Mouse (Mus musculus) heart, embryonic 12.5 days (tissue): Measurements from ENCODE around the gene Fndc3a. TPM values are rescaled to one million over a fixed set of nuclear protein-coding genes. Genes with fewer than 3 reads are reported as not detected.

ENCODE experiments used
- ATAC-seq: fragments of 200-750 bp; cut with Nextera tagmentation; 2 replicates; pipeline ENCODE4 v1.8.0; 2017; ENCODE audit warnings: moderate TSS enrichment, moderate library complexity; ENCODE audit not compliant: insufficient number of reproducible peaks, low FRiP score
- H3K27ac ChIP-seq: fragments of 300-500 bp; sonication (generic); 2 replicates; pipeline ENCODE4 v1.5.1; 2016; ENCODE audit warnings: mild to moderate bottlenecking, moderate library complexity; ENCODE audit not compliant: poor library complexity, severe bottlenecking
- H3K27me3 ChIP-seq: fragments of 300-500 bp; sonication (generic); replicated peaks from 2 replicates; pipeline ENCODE4 v1.6.1; 2016; ENCODE audit warnings: mild to moderate bottlenecking, moderate library complexity
- H3K36me3 ChIP-seq: fragments of 300-500 bp; sonication (generic); 2 replicates; pipeline ENCODE4 v1.6.1; 2016; ENCODE audit warnings: mild to moderate bottlenecking, moderate library complexity
- H3K4me1 ChIP-seq: fragments of 300-500 bp; sonication (generic); replicated peaks from 2 replicates; pipeline ENCODE4 v1.6.1; 2016; ENCODE audit warnings: mild to moderate bottlenecking
- H3K4me2 ChIP-seq: fragments of 300-500 bp; sonication (generic); 2 replicates; pipeline ENCODE4 v1.6.1; 2016; ENCODE audit warnings: mild to moderate bottlenecking, moderate library complexity
- H3K4me3 ChIP-seq: fragments of 300-500 bp; sonication (generic); 2 replicates; pipeline ENCODE4 v1.5.1; 2016; ENCODE audit warnings: mild to moderate bottlenecking
- H3K9ac ChIP-seq: fragments of 300-500 bp; sonication (generic); 2 replicates; pipeline ENCODE4 v1.6.1; 2016; ENCODE audit warnings: mild to moderate bottlenecking, moderate library complexity
- H3K9me3 ChIP-seq: fragments of 300-500 bp; sonication (generic); replicated peaks from 2 replicates; pipeline ENCODE4 v1.6.1; 2016; ENCODE audit warnings: mild to moderate bottlenecking, moderate library complexity
- WGBS: fragments of 180-500 bp; shearing (Covaris S2); methylation state at CpG from one replicate; pipeline ENCODE4 v1.1.7; 2016; 5-methylcytosine and 5-hydroxymethylcytosine counted together
- polyA plus RNA-seq: library from polyadenylated mRNA; unstranded; fragments of >200 nt; fragmentation: Nextera tagmentation; extraction: Ambion mirVana; gene quantifications from 2 replicates; pipeline ENCODE4 v1.2.1, GENCODE M21; 2016

Fndc3a gene
- polyA plus RNA-seq, 1 experiment from 2014 or later: 21.6 TPM

GRCm38 (mm10) chr14:72722274-72723053, 12.7 kb upstream of the Fndc3a start:
- Histone ChIP-seq H3K9ac (no peak overlapping the region), H3K4me3 (no peak overlapping the region), H3K27me3 (no peaks in the 10 kb centered on the region), H3K4me2 (no peak overlapping the region), H3K36me3 (no peaks in the 10 kb centered on the region), H3K27ac (no peak overlapping the region), H3K9me3 (no peaks in the 10 kb centered on the region), H3K4me1 (no peaks in the 10 kb centered on the region)
- ATAC-seq: no peak
- WGBS: 50% methylated on average over 3 of the region's 3 CpGs

DNA sequence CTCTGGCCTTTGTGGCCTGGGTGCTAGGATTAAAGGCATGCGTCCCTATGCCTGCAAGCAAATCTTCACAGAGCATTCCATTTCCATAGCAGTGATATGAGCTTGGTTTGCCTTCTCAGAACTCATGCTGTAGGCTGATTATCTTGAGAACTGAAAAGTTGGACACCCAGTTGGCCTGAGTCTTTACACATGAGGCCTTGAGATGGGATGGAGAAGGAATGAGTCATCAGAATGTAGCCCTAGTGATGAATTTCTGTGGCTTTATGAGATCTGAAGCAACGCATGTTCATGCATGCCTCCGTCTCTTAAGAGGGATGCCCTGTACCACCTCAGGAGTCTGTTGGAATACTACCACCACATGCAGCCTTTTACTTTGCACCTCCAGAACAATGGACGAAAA, 6.4 kb upstream of the Fndc3a start:
- ATAC-seq: no peak

GRCm38 (mm10) chr14:72711130-72711529, 1.3 kb upstream of the Fndc3a start:
- Histone ChIP-seq H3K4me1 (peaks cover 9% of the 10 kb centered on the region), H3K4me2 (peak overlapping the region; percentile 91), H3K9ac (no peak overlapping the region), H3K27me3 (no peaks in the 10 kb centered on the region; the same call in 1 of the 2 replicates), H3K9me3 (no peaks in the 10 kb centered on the region), H3K36me3 (no peaks in the 10 kb centered on the region), H3K27ac (no peak overlapping the region), H3K4me3 (peak overlapping the region; percentile 75)
- WGBS: 37% methylated on average over 4 of the region's 4 CpGs
- no peak for ATAC-seq

More for the DNA sequence above, 6.4 kb upstream of the Fndc3a start:
- Histone ChIP-seq H3K9ac (no peak overlapping the region), H3K27ac (no peak overlapping the region), H3K36me3 (no peaks in the 10 kb centered on the region), H3K4me3 (no peak overlapping the region), H3K4me2 (no peak overlapping the region), H3K4me1 (peaks cover under 1% of the 10 kb centered on the region; the same call in 1 of the 2 replicates), H3K27me3 (no peaks in the 10 kb centered on the region; the same call in 1 of the 2 replicates), H3K9me3 (no peaks in the 10 kb centered on the region)
- 78% methylated on average over 4 of the region's 4 CpGs for whole genome bisulfite sequencing

GRCm38 (mm10) chr14:72710341-72711027, 681 bp upstream of the Fndc3a start:
- Histone ChIP-seq H3K4me3 (peak overlapping the region; percentile 75), H3K4me2 (peak overlapping the region; percentile 91), H3K27me3 (no peaks in the 10 kb centered on the region; the same call in 1 of the 2 replicates), H3K4me1 (peaks cover 9% of the 10 kb centered on the region), H3K36me3 (no peaks in the 10 kb centered on the region), H3K9ac (peak overlapping the region; percentile 84), H3K9me3 (no peaks in the 10 kb centered on the region), H3K27ac (peak overlapping the region; percentile 82)
- ATAC-seq: peak; percentile 62; the same call in 1 of the 2 replicates
- WGBS: 2% methylated on average over 38 of the region's 38 CpGs

GRCm38 (mm10) chr14:72709091-72709709, 603 bp downstream of the Fndc3a start:
- H3K4me1 ChIP-seq: peaks cover 9% of the 10 kb centered on the region
- H3K27me3 ChIP-seq: no peaks in the 10 kb centered on the region; the same call in 1 of the 2 replicates
- H3K4me2 ChIP-seq: peak overlapping the region; percentile 91
- peak overlapping the region; percentile 75 for H3K4me3 ChIP-seq
- under 1% methylated on average over 67 of the region's 70 CpGs for WGBS
- peak; percentile 74 for ATAC-seq
- no peaks in the 10 kb centered on the region for H3K36me3 ChIP-seq
- peak overlapping the region; percentile 82 for H3K27ac ChIP-seq
- peak overlapping the region; percentile 84 for H3K9ac ChIP-seq
- H3K9me3 ChIP-seq: no peaks in the 10 kb centered on the region

DNA sequence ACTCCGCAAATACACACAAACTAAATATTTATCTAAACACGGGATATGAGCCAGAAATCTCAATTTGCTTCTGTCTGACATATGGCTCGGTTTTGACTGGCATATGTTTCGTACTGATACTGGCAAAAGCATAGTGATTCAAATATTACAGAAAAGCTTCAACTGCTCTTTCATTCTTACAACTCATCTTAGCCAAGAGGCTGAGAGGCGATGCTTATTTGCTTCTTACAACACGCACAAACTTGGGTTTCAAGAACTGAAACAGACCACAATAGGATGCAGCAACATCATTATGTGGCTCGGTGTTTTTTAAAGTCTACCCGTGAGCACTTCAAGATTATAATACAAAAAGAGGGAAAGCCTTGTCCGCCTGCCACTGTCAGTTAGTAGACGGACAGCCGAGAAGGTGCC, 1.2 kb downstream of the Fndc3a start:
- peak overlapping the region; percentile 84 for H3K9ac ChIP-seq
- 40% methylated on average over 11 of the region's 11 CpGs for WGBS

GRCm38 (mm10) chr14:72700056-72700455, 9.7 kb downstream of the Fndc3a start:
- Histone ChIP-seq H3K36me3 (no peaks in the 10 kb centered on the region), H3K27ac (no peak overlapping the region), H3K4me2 (no peak overlapping the region), H3K27me3 (no peaks in the 10 kb centered on the region), H3K9ac (no peak overlapping the region), H3K4me1 (no peaks in the 10 kb centered on the region), H3K4me3 (no peak overlapping the region), H3K9me3 (no peaks in the 10 kb centered on the region)
- no peak for ATAC-seq
- WGBS: 89% methylated on average over 5 of the region's 5 CpGs

More for the DNA sequence above, 1.2 kb downstream of the Fndc3a start:
- Histone ChIP-seq H3K27me3 (no peaks in the 10 kb centered on the region; the same call in 1 of the 2 replicates), H3K9me3 (no peaks in the 10 kb centered on the region), H3K4me3 (peak overlapping the region; percentile 75), H3K4me2 (peak overlapping the region; percentile 91), H3K36me3 (no peaks in the 10 kb centered on the region), H3K27ac (no peak overlapping the region), H3K4me1 (peaks cover 9% of the 10 kb centered on the region)
- no peak for ATAC-seq

DNA sequence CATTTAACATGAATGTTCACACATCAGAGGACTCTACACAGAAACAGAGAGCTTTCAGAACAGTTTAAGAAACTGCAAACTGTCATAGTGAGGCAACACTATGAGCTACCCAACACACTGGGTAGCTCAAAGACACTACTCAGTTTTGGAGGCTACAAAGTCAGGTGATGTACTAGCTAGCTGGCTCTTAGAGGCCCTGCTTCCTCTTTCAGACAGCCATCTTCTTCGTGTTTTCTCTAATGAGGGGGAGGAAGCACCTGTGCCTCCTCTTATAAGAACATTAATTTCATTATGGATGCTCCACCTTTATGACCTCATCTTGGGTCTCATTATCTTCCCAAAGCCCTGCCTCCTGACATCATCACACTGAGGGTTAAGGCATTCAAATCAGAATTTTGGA, 18.4 kb downstream of the Fndc3a start:
- 71% methylated on average over 1 of the region's 1 CpGs for WGBS
- H3K27me3 ChIP-seq: no peaks in the 10 kb centered on the region
- no peaks in the 10 kb centered on the region for H3K4me1 ChIP-seq
- H3K9ac ChIP-seq: no peak overlapping the region
- H3K36me3 ChIP-seq: no peaks in the 10 kb centered on the region
- no peak overlapping the region for H3K27ac ChIP-seq
- no peak overlapping the region for H3K4me2 ChIP-seq
- H3K4me3 ChIP-seq: no peak overlapping the region
- H3K9me3 ChIP-seq: no peaks in the 10 kb centered on the region
- no peak for ATAC-seq

GRCm38 (mm10) chr14:72689525-72689924, 20.3 kb downstream of the Fndc3a start:
- no peaks in the 10 kb centered on the region for H3K4me1 ChIP-seq
- no peak overlapping the region for H3K27ac ChIP-seq
- no peaks in the 10 kb centered on the region for H3K36me3 ChIP-seq
- H3K9me3 ChIP-seq: no peaks in the 10 kb centered on the region
- H3K4me2 ChIP-seq: no peak overlapping the region
- H3K9ac ChIP-seq: no peak overlapping the region
- no peaks in the 10 kb centered on the region for H3K27me3 ChIP-seq
- no peak for ATAC-seq
- H3K4me3 ChIP-seq: no peak overlapping the region

DNA sequence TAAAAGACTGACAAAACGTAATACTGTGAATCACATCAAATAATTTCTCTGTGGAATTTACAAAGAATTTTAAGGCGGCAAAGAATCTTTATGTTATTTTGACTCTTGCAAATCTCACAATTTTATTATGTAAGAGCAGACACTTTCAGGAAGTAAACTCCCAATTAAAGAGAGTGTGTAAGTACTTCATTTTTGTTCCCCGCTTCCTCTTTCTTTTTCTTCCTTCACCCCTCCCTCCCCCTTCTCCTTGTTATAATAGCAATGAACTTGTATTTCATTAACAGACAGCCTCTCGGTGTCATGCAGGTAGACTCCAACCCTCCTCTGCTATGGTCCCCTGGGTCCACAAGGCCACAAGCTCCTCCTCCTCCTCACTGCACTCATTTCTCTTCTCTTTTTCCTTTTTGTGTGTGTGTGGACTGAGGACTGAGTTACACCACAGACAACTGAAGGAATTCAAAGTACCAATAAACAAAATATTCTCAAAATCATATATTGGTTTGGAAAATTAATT, 24.9 kb downstream of the Fndc3a start:
- Histone ChIP-seq H3K27ac (no peak overlapping the region), H3K27me3 (no peaks in the 10 kb centered on the region), H3K9ac (no peak overlapping the region), H3K4me1 (no peaks in the 10 kb centered on the region), H3K4me3 (no peak overlapping the region), H3K9me3 (no peaks in the 10 kb centered on the region), H3K4me2 (no peak overlapping the region), H3K36me3 (peaks cover 11% of the 10 kb centered on the region; the same call in 1 of the 2 replicates)
- no peak for ATAC-seq
- 87% methylated on average over 4 of the region's 4 CpGs for WGBS

DNA sequence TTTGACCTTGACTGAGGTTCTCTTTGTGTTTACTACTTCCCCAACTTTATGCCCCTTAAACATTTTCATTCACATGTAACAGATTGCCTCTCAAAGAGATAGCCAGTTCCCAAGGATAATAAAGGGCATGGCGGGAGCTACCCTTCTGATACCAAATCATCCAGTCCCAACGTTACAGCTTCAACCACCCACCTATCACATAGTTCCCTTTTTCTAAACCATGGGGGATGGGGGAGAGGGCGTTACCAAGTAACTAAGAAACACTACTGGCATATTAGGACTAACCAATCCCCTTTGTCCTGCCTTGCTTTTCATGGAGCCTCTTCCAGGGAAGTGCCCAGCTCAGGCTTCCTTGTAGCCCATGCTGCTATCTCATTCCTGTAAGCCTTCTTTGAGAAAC, 32.6 kb downstream of the Fndc3a start:
- H3K27me3 ChIP-seq: no peaks in the 10 kb centered on the region
- no peak overlapping the region for H3K9ac ChIP-seq
- no peak overlapping the region for H3K4me3 ChIP-seq
- H3K9me3 ChIP-seq: no peaks in the 10 kb centered on the region
- no peak overlapping the region for H3K27ac ChIP-seq
- H3K36me3 ChIP-seq: 0 out of 2 replicates have a peak, but pooled peaks cover 7% of the 10 kb centered on the region
- H3K4me1 ChIP-seq: 0 out of 2 replicates have a peak, but pooled peaks cover 3% of the 10 kb centered on the region
- H3K4me2 ChIP-seq: no peak overlapping the region
- no peak for ATAC-seq
- 70% methylated on average over 3 of the region's 3 CpGs for WGBS
